Mouse (Mus musculus): Measurements from ENCODE around the gene Parp9. TPM values are rescaled to one million over a fixed set of nuclear protein-coding genes. Genes with fewer than 3 reads are reported as not detected.

The Parp9 gene
- polyA plus RNA-seq, 1 experiment = 22.0 TPM

DNA sequence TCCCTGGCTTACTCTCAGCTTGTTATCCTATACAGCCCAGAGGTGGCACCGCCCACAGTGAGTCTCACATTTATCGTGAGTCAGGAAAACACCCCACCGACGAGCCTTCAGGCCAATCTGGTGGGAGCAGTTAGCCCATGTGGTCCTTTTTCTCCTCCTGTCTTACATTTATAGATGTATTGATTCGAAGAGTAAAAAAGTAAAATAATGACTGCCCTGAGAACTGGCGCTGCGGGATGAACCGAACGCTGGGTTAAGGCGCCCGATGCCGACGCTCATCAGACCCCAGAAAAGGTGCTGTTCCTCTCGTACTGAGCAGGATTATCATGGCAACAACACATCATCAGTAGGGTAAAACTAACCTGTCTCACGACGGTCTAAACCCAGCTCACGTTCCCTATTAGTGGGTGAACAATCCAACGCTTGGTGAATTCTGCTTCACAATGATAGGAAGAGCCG lies 43.1 kb downstream of the Parp9 start:
- Histone ChIP-seq H3K36me3 (ENCODE audit: control insufficient read depth, insufficient read depth, low read length, poor library complexity, severe bottlenecking) (no peaks in the 10 kb centered on the region), H3K9ac (ENCODE audit: low read depth, poor library complexity, severe bottlenecking) (no peak overlapping the region), H3K27ac (ENCODE audit: insufficient read depth, low read length) (no peak overlapping the region), H3K9me3 (replicated peaks; ENCODE audit: control insufficient read depth, insufficient read depth, low read length, poor library complexity, severe bottlenecking) (no peaks in the 10 kb centered on the region), H3K27me3 (ENCODE audit: control insufficient read depth, insufficient read depth, low read length, poor library complexity, severe bottlenecking) (no peaks in the 10 kb centered on the region), H3K4me3 (ENCODE audit: low read depth, low read length) (no peak overlapping the region), H3K4me1 (ENCODE audit: control insufficient read depth, insufficient read depth, low read length) (no peaks in the 10 kb centered on the region)
- 0 out of 2 replicates have a peak, but pooled peaks have one; percentile 49 for TF ChIP-seq EP300 (IDR thresholded peaks at IDR 0.05; ENCODE audit: insufficient read depth, low read depth, low read length)
- no peak for TF ChIP-seq CTCF (IDR thresholded peaks at IDR 0.05; ENCODE audit: low read depth, low read length)
- TF ChIP-seq POLR2A (IDR thresholded peaks at IDR 0.05; ENCODE audit: insufficient read depth, low read length) = no peak

DNA sequence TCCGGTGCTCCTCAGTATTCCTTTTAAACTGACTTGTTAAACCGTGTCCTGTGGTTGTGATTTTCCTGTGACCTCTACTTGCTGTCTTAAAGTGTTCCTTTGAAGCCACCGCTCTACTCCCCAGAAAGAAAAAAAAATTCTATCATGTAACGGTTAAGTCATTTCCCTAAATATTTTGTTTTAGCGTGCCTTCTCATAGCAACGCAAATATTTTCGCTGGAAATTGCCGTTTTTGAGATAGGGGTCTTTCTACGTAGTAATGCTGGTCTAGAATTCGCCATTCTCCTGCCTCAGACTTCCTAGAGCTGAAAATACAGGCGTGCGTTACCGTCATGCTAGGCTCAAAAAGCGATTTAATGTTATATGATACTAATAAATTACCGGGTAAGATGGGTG lies 44.2 kb downstream of the Parp9 start:
- Histone ChIP-seq H3K4me1 (ENCODE audit: control insufficient read depth, insufficient read depth, low read length) (peaks cover 2% of the 10 kb centered on the region), H3K4me3 (ENCODE audit: low read depth, low read length) (peak overlapping the region; percentile 92), H3K36me3 (ENCODE audit: control insufficient read depth, insufficient read depth, low read length, poor library complexity, severe bottlenecking) (no peaks in the 10 kb centered on the region), H3K9ac (ENCODE audit: low read depth, poor library complexity, severe bottlenecking) (peak overlapping the region; percentile 97), H3K9me3 (replicated peaks; ENCODE audit: control insufficient read depth, insufficient read depth, low read length, poor library complexity, severe bottlenecking) (no peaks in the 10 kb centered on the region), H3K27ac (ENCODE audit: insufficient read depth, low read length) (peak overlapping the region; percentile 76; the same call in 1 of the 2 replicates), H3K27me3 (ENCODE audit: control insufficient read depth, insufficient read depth, low read length, poor library complexity, severe bottlenecking) (no peaks in the 10 kb centered on the region)
- TF ChIP-seq EP300 (IDR thresholded peaks at IDR 0.05; ENCODE audit: insufficient read depth, low read depth, low read length) (no peak), POLR2A (IDR thresholded peaks at IDR 0.05; ENCODE audit: insufficient read depth, low read length) (no peak), CTCF (IDR thresholded peaks at IDR 0.05; ENCODE audit: low read depth, low read length) (no peak)

DNA sequence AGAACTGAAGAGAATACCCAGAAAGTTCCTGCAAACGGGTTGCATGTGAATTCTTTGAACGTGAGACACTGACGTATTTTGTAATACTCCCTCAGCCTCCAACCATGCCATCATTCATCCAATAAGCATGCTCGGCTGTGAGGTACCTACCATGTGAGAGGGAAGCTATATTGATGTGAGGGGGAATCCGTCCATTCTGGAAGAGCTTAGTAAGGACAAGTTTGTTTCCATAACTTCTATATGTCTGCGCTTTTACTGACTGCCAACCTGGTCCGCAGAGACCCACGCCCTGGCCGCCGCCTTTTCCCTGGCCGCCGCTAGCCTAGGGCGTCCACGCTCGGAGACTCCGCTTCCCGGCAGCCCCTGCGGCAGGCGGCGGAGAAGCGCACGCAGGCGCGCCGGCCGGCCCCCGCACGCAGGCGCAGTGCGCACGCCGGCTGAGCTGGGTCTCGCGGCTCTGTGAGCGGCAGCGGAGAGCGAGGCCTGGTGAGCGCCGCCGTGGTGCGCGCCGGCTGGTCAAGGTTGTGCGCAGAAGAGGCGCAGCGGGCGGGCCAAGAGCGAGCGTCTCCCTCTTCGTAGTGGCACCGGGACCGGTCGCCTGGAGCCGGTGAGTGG lies 44.7 kb downstream of the Parp9 start:
- TF ChIP-seq CTCF (IDR thresholded peaks at IDR 0.05; ENCODE audit: low read depth, low read length) (no peak), EP300 (IDR thresholded peaks at IDR 0.05; ENCODE audit: insufficient read depth, low read depth, low read length) (no peak), POLR2A (IDR thresholded peaks at IDR 0.05; ENCODE audit: insufficient read depth, low read length) (peak; percentile 79)

DNA sequence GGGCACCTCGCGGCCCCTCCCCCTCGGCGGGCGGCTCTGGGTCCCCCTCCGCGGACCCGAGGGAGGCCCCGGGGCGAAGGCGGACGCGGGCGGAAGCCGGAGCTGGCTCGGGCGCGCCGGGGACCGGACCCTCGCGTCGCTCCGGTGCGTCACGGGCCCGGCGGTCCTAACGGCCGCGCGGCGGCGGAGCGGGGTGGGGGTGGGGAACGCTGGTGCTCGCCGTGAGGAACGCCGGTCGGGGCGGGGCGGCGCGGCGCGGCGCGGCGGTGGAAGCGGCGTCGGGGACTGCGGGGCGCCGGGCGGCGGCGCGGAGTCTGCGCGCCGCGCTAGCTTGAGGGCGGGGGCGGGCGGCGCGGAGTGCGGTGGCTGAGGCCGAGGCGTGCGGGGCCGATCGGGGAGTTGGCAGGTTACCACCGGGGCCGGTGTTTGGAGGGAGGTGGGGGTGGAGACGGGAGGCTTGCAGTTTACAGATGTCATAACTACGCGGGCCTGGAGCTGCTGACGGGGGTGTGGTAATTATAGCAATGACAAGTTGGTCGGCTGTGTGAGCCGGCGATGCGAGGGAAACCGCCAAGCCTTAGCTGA lies 45.3 kb downstream of the Parp9 start:
- Histone ChIP-seq H3K9ac (ENCODE audit: low read depth, poor library complexity, severe bottlenecking) (peak overlapping the region; percentile 97), H3K4me1 (ENCODE audit: control insufficient read depth, insufficient read depth, low read length) (peaks cover 2% of the 10 kb centered on the region), H3K27ac (ENCODE audit: insufficient read depth, low read length) (peak overlapping the region; percentile 85), H3K27me3 (ENCODE audit: control insufficient read depth, insufficient read depth, low read length, poor library complexity, severe bottlenecking) (no peaks in the 10 kb centered on the region), H3K9me3 (replicated peaks; ENCODE audit: control insufficient read depth, insufficient read depth, low read length, poor library complexity, severe bottlenecking) (no peaks in the 10 kb centered on the region), H3K4me3 (ENCODE audit: low read depth, low read length) (peak overlapping the region; percentile 75), H3K36me3 (ENCODE audit: control insufficient read depth, insufficient read depth, low read length, poor library complexity, severe bottlenecking) (no peaks in the 10 kb centered on the region)
- TF ChIP-seq CTCF (IDR thresholded peaks at IDR 0.05; ENCODE audit: low read depth, low read length) (no peak), EP300 (IDR thresholded peaks at IDR 0.05; ENCODE audit: insufficient read depth, low read depth, low read length) (no peak), POLR2A (IDR thresholded peaks at IDR 0.05; ENCODE audit: insufficient read depth, low read length) (no peak)

More for the DNA sequence above, 44.7 kb downstream of the Parp9 start:
- Histone ChIP-seq H3K27me3 (ENCODE audit: control insufficient read depth, insufficient read depth, low read length, poor library complexity, severe bottlenecking) (no peaks in the 10 kb centered on the region), H3K4me3 (ENCODE audit: low read depth, low read length) (peak overlapping the region; percentile 92), H3K27ac (ENCODE audit: insufficient read depth, low read length) (peak overlapping the region; percentile 85), H3K9me3 (replicated peaks; ENCODE audit: control insufficient read depth, insufficient read depth, low read length, poor library complexity, severe bottlenecking) (no peaks in the 10 kb centered on the region), H3K9ac (ENCODE audit: low read depth, poor library complexity, severe bottlenecking) (peak overlapping the region; percentile 97), H3K36me3 (ENCODE audit: control insufficient read depth, insufficient read depth, low read length, poor library complexity, severe bottlenecking) (no peaks in the 10 kb centered on the region), H3K4me1 (ENCODE audit: control insufficient read depth, insufficient read depth, low read length) (peaks cover 2% of the 10 kb centered on the region)

DNA sequence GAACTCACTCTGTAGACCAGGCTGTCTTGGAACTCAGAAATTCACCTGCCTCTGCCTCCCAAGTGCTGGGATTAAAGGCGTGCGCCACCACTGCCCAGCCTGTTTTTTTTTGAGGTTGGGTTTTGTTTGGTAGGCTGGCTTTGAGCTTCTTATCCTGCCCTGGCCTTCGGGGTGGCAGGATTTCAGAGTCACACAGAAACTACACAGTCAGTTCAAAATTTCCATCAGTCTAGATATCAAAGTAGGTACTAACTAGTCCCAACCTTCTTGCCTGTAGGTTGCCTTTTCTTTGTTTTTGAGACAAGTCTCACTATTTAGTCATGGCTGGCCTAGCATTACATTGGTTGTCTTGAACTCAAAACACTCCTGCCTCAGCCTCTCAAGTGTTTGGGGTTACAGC lies 46.2 kb downstream of the Parp9 start:
- H3K27me3 ChIP-seq (ENCODE audit: control insufficient read depth, insufficient read depth, low read length, poor library complexity, severe bottlenecking) = no peaks in the 10 kb centered on the region
- H3K4me3 ChIP-seq (ENCODE audit: low read depth, low read length) = peak overlapping the region; percentile 40
- H3K36me3 ChIP-seq (ENCODE audit: control insufficient read depth, insufficient read depth, low read length, poor library complexity, severe bottlenecking) = no peaks in the 10 kb centered on the region
- H3K9me3 ChIP-seq (replicated peaks; ENCODE audit: control insufficient read depth, insufficient read depth, low read length, poor library complexity, severe bottlenecking) = no peaks in the 10 kb centered on the region
- TF ChIP-seq EP300 (IDR thresholded peaks at IDR 0.05; ENCODE audit: insufficient read depth, low read depth, low read length) (no peak), POLR2A (IDR thresholded peaks at IDR 0.05; ENCODE audit: insufficient read depth, low read length) (no peak), CTCF (IDR thresholded peaks at IDR 0.05; ENCODE audit: low read depth, low read length) (no peak)
- H3K9ac ChIP-seq (ENCODE audit: low read depth, poor library complexity, severe bottlenecking) = peak overlapping the region; percentile 97
- H3K4me1 ChIP-seq (ENCODE audit: control insufficient read depth, insufficient read depth, low read length) = peaks cover 2% of the 10 kb centered on the region
- no peak overlapping the region for H3K27ac ChIP-seq (ENCODE audit: insufficient read depth, low read length)

DNA sequence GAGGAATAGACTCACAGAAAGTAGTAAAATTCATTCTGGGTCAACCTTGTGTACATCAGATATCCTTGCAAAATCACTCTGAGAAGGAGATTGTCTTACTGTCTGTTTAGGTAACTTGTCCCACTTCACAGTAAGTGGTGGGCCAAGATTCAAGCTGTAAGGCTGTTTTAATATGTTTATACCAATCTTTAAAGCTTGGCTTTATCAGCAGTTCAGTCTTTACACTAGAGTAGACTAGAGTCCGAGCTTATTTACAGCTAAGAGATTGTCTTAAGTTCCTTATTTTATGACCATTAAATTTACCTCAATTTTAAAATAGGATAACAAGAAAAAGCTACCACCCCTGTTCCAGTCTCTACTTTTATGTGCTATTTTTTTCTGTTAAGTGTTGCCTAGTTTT lies 49.7 kb downstream of the Parp9 start:
- H3K4me1 ChIP-seq (ENCODE audit: control insufficient read depth, insufficient read depth, low read length) = peaks cover 2% of the 10 kb centered on the region
- H3K9ac ChIP-seq (ENCODE audit: low read depth, poor library complexity, severe bottlenecking) = no peak overlapping the region
- no peak overlapping the region for H3K27ac ChIP-seq (ENCODE audit: insufficient read depth, low read length)
- no peak for TF ChIP-seq EP300 (IDR thresholded peaks at IDR 0.05; ENCODE audit: insufficient read depth, low read depth, low read length)
- TF ChIP-seq POLR2A (IDR thresholded peaks at IDR 0.05; ENCODE audit: insufficient read depth, low read length) = no peak
- no peak for TF ChIP-seq CTCF (IDR thresholded peaks at IDR 0.05; ENCODE audit: low read depth, low read length)
- no peaks in the 10 kb centered on the region for H3K36me3 ChIP-seq (ENCODE audit: control insufficient read depth, insufficient read depth, low read length, poor library complexity, severe bottlenecking)
- no peaks in the 10 kb centered on the region for H3K9me3 ChIP-seq (replicated peaks; ENCODE audit: control insufficient read depth, insufficient read depth, low read length, poor library complexity, severe bottlenecking)
- no peaks in the 10 kb centered on the region for H3K27me3 ChIP-seq (ENCODE audit: control insufficient read depth, insufficient read depth, low read length, poor library complexity, severe bottlenecking)
- no peak overlapping the region for H3K4me3 ChIP-seq (ENCODE audit: low read depth, low read length)

All from ES-Bruce4 (cell line).